Mouse (Mus musculus) embryo, embryonic 9.5 days (tissue): ENCODE data around the gene Olfr972.
"Not testable (repeated sequence)": the region's sequence is repeated elsewhere in the genome, so short reads cannot be mapped to it uniquely, and the experiment has no call there.

Source experiments
- DNase-seq: peaks from one replicate; pipeline ENCODE4 v3.0.0-alpha.2; 2017; ENCODE audit errors: extremely low spot score

Gene Olfr972

DNA sequence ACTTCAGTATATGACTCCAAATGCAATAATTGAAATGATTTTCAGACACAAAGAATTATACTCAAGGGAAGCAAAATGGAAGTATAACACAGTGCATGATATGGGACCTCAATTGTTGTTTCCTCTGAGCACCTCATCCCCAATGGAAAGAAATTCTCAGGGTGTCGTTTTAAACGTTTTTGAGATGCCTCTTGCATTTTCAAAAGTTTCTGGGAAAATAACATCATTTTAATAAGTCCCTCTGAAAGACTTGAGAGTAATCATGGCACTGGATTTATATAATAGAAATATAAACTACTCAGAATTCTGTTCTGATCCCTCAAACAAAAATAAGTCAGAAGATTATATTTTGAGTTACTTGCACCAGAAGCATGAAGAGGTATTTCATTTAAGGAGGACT is at the start of gene Olfr972:
Gene Olfr972 (plus strand): TSS at position 301 of the 400 bp plus-strand sequence.
- no peak for DNase-seq

DNA sequence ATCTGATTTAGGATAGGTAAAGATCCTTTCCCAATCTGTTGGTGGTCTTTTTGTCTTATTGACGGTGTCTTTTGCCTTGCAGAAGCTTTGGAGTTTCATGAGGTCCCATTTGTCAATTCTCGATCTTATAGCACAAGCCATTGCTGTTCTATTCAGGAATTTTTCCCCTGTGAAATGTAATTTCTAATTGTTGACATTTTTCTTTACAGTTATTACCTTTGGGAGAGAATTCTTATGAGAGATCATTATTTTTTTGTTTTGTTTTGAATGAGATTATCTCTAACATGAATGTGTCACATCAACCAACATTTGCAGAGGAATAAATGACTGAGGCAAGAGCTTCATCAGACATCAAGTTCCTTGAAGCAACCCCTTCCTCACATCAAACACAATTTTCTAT is 29.6 kb upstream of the Olfr972 start, which contains the start of gene Olfr971:
Gene Olfr971 (plus strand): TSS at position 301 of the 400 bp plus-strand sequence.
- DNase-seq: not testable (repeated sequence)

DNA sequence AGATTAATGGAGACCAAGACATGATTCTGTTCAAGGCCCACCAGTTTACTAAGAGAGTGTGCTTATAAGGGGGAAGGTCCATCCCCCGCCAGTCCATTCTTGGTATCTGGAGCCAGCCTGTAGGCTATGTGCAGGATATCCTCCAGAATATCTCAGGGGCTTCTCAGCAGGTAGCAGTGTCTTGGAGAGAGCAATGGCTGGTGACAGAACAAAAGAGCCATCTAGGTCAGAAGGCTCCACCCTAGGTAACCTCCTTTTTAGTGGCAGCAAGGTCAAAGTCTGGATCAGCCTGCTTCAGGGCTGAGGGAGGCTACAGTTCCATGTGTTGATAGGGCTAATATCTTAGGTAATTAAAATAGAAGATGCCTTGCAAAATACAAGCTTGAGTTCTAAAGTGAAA is 5.8 kb downstream of the Olfr972 start:
- DNase-seq: not testable (repeated sequence)

DNA sequence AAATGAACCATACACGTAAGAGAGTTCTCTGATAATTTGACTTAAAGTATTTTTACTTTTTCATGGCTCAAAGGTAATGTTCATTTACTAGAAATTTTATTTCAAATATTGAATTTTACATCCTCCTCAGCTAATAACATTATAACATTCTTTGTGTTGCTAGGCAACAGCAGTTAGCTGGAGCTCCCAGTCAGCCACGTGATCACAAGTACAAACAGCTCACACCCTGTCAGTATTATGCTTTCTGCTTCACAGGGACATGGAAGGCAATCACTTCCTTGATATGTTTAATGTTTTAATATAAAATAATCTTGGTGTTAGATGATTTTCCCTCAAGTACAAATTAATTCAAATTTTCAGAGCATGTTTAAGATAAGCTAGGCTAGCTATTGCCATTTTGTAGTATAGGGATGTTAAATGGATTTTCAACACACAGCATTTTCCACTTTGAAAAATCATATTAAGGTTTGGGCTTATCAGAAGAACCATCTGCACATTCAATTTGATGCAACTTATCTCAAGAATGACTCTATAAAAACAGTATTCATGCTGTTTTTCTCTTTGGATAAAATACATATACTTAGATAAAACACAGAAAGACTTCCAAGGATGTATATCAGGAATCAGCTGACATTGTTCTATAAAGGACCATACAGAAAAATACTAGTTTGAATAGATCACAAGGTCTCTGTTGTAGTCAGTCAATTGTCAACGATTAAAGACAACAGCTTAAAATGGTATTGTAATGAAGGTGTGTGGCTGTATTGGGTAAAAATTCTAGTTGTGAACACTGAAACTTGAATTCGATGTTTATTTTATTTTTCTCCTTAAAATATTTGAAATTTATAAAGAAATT is 11.5 kb downstream of the Olfr972 start:
- DNase-seq: not testable (repeated sequence)

DNA sequence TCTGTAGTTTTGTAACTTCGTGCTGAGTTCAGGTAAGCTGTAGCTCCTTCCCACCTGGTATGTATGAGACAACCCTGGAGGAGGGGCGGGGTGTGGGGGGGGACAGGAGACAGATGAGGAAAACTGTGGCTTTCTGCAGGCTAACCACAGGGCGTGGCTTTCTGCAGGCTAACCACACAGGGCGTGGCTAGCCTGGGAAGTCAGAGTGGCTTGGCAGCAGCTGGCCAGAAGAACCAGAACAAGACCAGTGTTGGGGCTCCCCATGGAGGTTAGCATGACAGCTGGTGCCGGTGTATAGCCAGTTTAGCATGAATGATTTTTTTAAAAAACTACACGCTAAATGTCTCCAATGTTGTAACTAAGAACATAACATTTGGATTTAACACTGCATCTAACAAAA is 38.9 kb downstream of the Olfr972 start:
- no peak for DNase-seq

DNA sequence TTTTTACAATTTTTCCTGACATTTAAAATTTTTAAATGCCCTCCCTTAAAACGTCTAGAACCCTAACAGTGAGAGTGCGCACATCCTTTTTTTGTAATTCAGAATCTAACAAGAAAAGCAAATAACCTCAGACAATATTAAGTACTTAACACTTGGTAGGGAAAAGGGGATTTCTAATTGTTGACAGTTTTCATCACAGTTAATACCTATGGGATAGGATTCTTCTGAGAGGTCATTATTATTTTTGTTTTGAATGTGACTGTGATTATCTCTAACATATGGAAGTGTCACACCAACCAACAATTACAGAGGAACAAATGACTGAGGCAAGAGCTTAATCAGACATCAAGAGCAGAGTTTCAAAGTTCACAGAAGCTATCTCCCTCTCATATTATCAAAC is 40.8 kb downstream of the Olfr972 start, which contains the start of gene Olfr229:
Gene Olfr229 (plus strand): TSS at position 301 of the 400 bp plus-strand sequence.
- DNase-seq: no peak

DNA sequence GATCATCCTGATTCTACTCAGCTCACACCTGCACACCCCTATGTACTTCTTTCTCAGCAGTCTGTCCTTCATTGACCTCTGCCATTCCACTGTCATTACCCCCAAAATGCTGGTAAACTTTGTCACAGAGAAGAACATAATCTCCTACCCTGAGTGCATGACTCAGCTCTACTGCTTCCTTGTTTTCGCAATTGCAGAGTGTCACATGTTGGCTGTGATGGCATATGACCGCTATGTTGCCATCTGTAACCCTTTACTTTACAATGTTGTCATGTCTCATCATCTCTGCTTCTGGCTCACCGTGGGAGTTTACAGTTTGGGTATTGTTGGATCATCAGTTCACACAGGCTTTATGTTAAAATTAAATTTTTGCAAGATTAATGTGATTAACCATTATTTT is 43.7 kb downstream of the Olfr972 start:
- no peak for DNase-seq
